Mouse (Mus musculus) kidney, adult 2 months (tissue): Measurements from ENCODE around the gene Klk13.

ENCODE experiments used
- CTCF ChIP-seq: fragments of 200-500 bp; conservative IDR thresholded peaks from 2 replicates; pipeline ENCODE4 v1.5.1; 2011; ENCODE audit warnings: low read depth, mild to moderate bottlenecking, control low read depth, low read length, moderate library complexity, mixed read lengths; ENCODE audit not compliant: insufficient read depth, insufficient read length
- POLR2A ChIP-seq: fragments of 200-500 bp; IDR thresholded peaks from one replicate; pipeline ENCODE4 v1.6.1; 2011; ENCODE audit warnings: low read depth, low read length, control low read depth

- TF ChIP-seq POLR2A (no peak), CTCF (no peak)
These were observed 27.3 kb upstream of the Klk13 start for GRCm38 (mm10) chr7:43685088-43685487.
